Comparison of ENCODE assay signal across 8 mouse cellular contexts in the genomic region with DNA sequence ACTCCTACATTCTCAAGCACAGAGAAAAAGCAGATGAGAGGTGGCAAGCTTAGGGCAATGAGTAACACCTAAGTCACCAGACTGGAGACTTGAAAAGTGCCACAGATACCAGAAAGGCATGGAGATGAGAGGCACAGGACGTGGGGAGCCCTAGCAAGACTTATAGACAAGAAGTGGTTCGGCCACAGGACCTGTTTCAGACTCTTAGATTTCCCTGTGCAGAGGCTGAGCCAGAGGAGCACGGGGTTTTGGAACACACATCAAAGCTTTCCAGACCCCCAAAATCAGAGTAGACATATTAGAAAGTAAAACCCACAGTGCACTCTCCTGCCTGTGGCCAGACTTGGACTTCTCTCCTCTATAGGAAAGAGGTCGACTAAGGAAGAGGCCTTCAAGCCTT. TPM values are rescaled to one million over a fixed set of nuclear protein-coding genes. Genes with fewer than 3 reads are reported as not detected.
DNase-seq lines count a peak whose midpoint lies in the region; ATAC-seq lines count a peak whose summit lies in the region.
"Not testable (repeated sequence)": the region's sequence is repeated elsewhere in the genome, so short reads cannot be mapped to it uniquely, and the experiment has no call there.

No protein-coding gene starts in this region.

- not testable (repeated sequence) for H3K4me1 ChIP-seq in forebrain, embryonic 11.5 days (replicated peaks; ENCODE audit: control insufficient read depth, insufficient read depth, low read length)

- not testable (repeated sequence) for H3K9me3 ChIP-seq in forebrain, embryonic 11.5 days (ENCODE audit: control insufficient read depth, low read length)

- not testable (repeated sequence) for H3K27ac ChIP-seq in forebrain, embryonic 11.5 days (ENCODE audit: low read depth, low read length)

- peak; percentile 52 for DNase-seq in 3134 (ENCODE audit: extremely low read depth, insufficient read length, low spot score)
- DNase-seq in adrenal gland, adult 8-10 months = peak; percentile 66
- peak; percentile 75 for DNase-seq in forebrain, embryonic 11.5 days (ENCODE audit: low spot score)
- DNase-seq in heart, postnatal 10 days = peak; percentile 60 to 61
- DNase-seq in layer of hippocampus, adult 8-10 months (ENCODE audit: low spot score in 2 of 2) = peak; percentile 70 to 78
- DNase-seq in lung, adult 18-20 months = peak; percentile 58 to 79
- peak; percentile 80 for DNase-seq in ovary, adult 18-20 months (ENCODE audit: low spot score)
- peak; percentile 62 to 74 for DNase-seq in thymus, adult 18-20 months

- not testable (repeated sequence) for H3K4me3 ChIP-seq in forebrain, embryonic 11.5 days (ENCODE audit: low read depth, low read length)

- H3K36me3 ChIP-seq in forebrain, embryonic 11.5 days (ENCODE audit: control insufficient read depth, insufficient read depth, low read length) = not testable (repeated sequence)

- not testable (repeated sequence) for H3K4me2 ChIP-seq in forebrain, embryonic 11.5 days (ENCODE audit: low read depth, low read length, severe bottlenecking)

- WGBS in forebrain, embryonic 11.5 days = 62% methylated on average over 4 of the region's 4 CpGs

- H3K9ac ChIP-seq in forebrain, embryonic 11.5 days (ENCODE audit: low read length) = not testable (repeated sequence)

- not testable (repeated sequence) for H3K27me3 ChIP-seq in forebrain, embryonic 11.5 days (ENCODE audit: control insufficient read depth, insufficient read depth, low read length)

- intact Hi-C loops in heart, postnatal 10 days (cut with DNase I) = not testable (repeated sequence)

- not testable (repeated sequence) for ATAC-seq in forebrain, embryonic 11.5 days (replicated peaks; ENCODE audit: low FRiP score)

RNA-seq across cellular contexts. Expression of gene Sfi1, which starts 12.0 kb away (rescaled TPM):
- total RNA-seq in adrenal gland, adult 8-10 months (2022) = 100 to 1,000 TPM in 2 of 4 experiments, 10 to 100 TPM in 2; 71.9 to 122 (median 93.1) TPM
- polyA plus RNA-seq in forebrain, embryonic 11.5 days (2014; fragmentation: Nextera tagmentation; extraction: Ambion mirVana) = 12.9 and 14.9 TPM in 2 replicates
- 10 to 100 TPM; 27.5 to 28.7 TPM for total RNA-seq in heart, postnatal 10 days (2021)
- 100 to 1,000 TPM in 1 of 4 experiments, 10 to 100 TPM in 3; 78.7 to 104 (median 90.0) TPM for total RNA-seq in layer of hippocampus, adult 8-10 months (2022)

RNA-seq across cellular contexts. Expression of gene Eif4enif1, which starts 20.9 kb away (rescaled TPM):
- 10 to 100 TPM; 46.4 to 69.5 (median 53.9) TPM for total RNA-seq in adrenal gland, adult 8-10 months (2022)
- 75.0 and 76.2 TPM in 2 replicates for polyA plus RNA-seq in forebrain, embryonic 11.5 days (2014; fragmentation: Nextera tagmentation; extraction: Ambion mirVana)
- total RNA-seq in heart, postnatal 10 days (2021) = 10 to 100 TPM; 53.7 to 60.1 TPM
- 10 to 100 TPM; 65.3 to 75.5 (median 69.9) TPM for total RNA-seq in layer of hippocampus, adult 8-10 months (2022)
